ENCODE assay signal across 8 mouse cellular contexts in genomic region chrX:100392304-100392703, GRCm38 (mm10). TPM values are rescaled to one million over a fixed set of nuclear protein-coding genes. Genes with fewer than 3 reads are reported as not detected.
A peak's percentile ranks its signal among the peaks of the same experiment; 100 is the strongest.
DNase-seq lines count a peak whose midpoint lies in the region; ATAC-seq and TF ChIP-seq lines count a peak whose summit lies in the region.
"Had no signal": no experiment of that assay in that cellular context is flagged by ENCODE, and none has a peak within 500 bp of the region (broad histone marks: within the 10 kb centered on the region; RNA-seq: fewer than 3 reads in every experiment).

No protein-coding gene starts in this region.

- H3K4me1 ChIP-seq in ES-E14 (ENCODE audit: control insufficient read depth in 2 of 2, insufficient read depth in 2 of 2, low read length in 2 of 2, poor library complexity in 1 of 2) = no peaks in the 10 kb centered on the region
- H3K4me1 ChIP-seq in forebrain, embryonic 14.5 days (ENCODE audit: control insufficient read depth, insufficient read depth, low read length) = no peaks in the 10 kb centered on the region
- H3K4me1 ChIP-seq in limb, embryonic 10.5 days = no peaks in the 10 kb centered on the region

- H3K9ac ChIP-seq in ES-E14 (ENCODE audit: insufficient read depth, low read depth, low read length, poor library complexity, severe bottlenecking) = no peak overlapping the region
- no peak overlapping the region for H3K9ac ChIP-seq in forebrain, embryonic 14.5 days (ENCODE audit: low read length)

- no peaks in the 10 kb centered on the region for H3K36me3 ChIP-seq in ES-E14 (ENCODE audit: control insufficient read depth, insufficient read depth, low read length, poor library complexity, severe bottlenecking)
- no peaks in the 10 kb centered on the region for H3K36me3 ChIP-seq in forebrain, embryonic 14.5 days (ENCODE audit: control insufficient read depth, insufficient read depth, low read length)
- no peaks in the 10 kb centered on the region for H3K36me3 ChIP-seq in limb, embryonic 10.5 days

- peak; percentile 46; the same call in 1 of the 2 replicates for ATAC-seq in forebrain, embryonic 14.5 days

- WGBS in forebrain, embryonic 14.5 days = 34% methylated on average over 6 of the region's 6 CpGs
- WGBS in limb, embryonic 10.5 days = 32% methylated on average over 6 of the region's 6 CpGs

- no peak overlapping the region for H3K4me3 ChIP-seq in ES-E14 (ENCODE audit: insufficient read depth in 1 of 2, low read depth in 1 of 2, low read length in 2 of 2, poor library complexity in 1 of 2, severe bottlenecking in 1 of 2)
- H3K4me3 ChIP-seq in forebrain, embryonic 14.5 days (ENCODE audit: low read depth, low read length) = no peak overlapping the region
- no peak overlapping the region for H3K4me3 ChIP-seq in limb, embryonic 10.5 days

- H3K27me3 ChIP-seq in forebrain, embryonic 14.5 days (replicated peaks; ENCODE audit: control insufficient read depth, insufficient read depth, low read length) = no peaks in the 10 kb centered on the region
- peaks cover 87% of the 10 kb centered on the region for H3K27me3 ChIP-seq in limb, embryonic 10.5 days (ENCODE audit: low read depth, poor library complexity, severe bottlenecking)

- no peak overlapping the region for H3K27ac ChIP-seq in ES-E14 (ENCODE audit: insufficient read depth, low read depth, low read length, poor library complexity, severe bottlenecking)
- H3K27ac ChIP-seq in forebrain, embryonic 14.5 days (ENCODE audit: low read depth, low read length) = no peak overlapping the region
- no peak overlapping the region for H3K27ac ChIP-seq in limb, embryonic 10.5 days

- H3K4me2 ChIP-seq in forebrain, embryonic 14.5 days (ENCODE audit: low read length) = no peak overlapping the region

- in situ Hi-C loops in ES-E14 (cut with MboI; ENCODE audit: low sequenced_read_pairs in 2 of 2, unreplicated experiment in 2 of 2) = no loop called here

- DNase-seq in layer of hippocampus, adult 18-20 months (ENCODE audit: low spot score in 2 of 2) = peak; percentile 11 to 12
- DNase-seq in layer of hippocampus, adult 9-10 months (ENCODE audit: low spot score) = no peak
- DNase-seq in ES-E14 (ENCODE audit: low read depth, low spot score) = no peak
- DNase-seq in ZHBTc4 (ENCODE audit: low read depth, low spot score) = peak; percentile 43
- DNase-seq in forebrain, embryonic 14.5 days (ENCODE audit: low spot score) = peak; percentile 49
- DNase-seq in limb, embryonic 10.5 days (ENCODE audit: low spot score) = peak; percentile 35
- peak; percentile 17 for DNase-seq in right cerebral cortex, postnatal 25 days

- no peaks in the 10 kb centered on the region for H3K9me3 ChIP-seq in ES-E14 (ENCODE audit: control insufficient read depth, insufficient read depth, low read depth, low read length)
- H3K9me3 ChIP-seq in forebrain, embryonic 14.5 days (replicated peaks; ENCODE audit: control insufficient read depth, low read length) = no peaks in the 10 kb centered on the region
- H3K9me3 ChIP-seq in limb, embryonic 10.5 days (replicated peaks) = no peaks in the 10 kb centered on the region

TF ChIP-seq in ES-E14, 5 proteins besides CTCF, POLR2A, EP300 and RAD21:
- TF ChIP-seq ZC3H11A (IDR thresholded peaks at IDR 0.05; ENCODE audit: borderline replicate concordance, low read depth, low read length) (peak; percentile 31; the same call in 1 of the 2 replicates), CHD2 (IDR thresholded peaks at IDR 0.05; ENCODE audit: low read depth, low read length) (no peak)

RNA-seq across cellular contexts. Expression of gene Otud6a, which starts 36.5 kb away (rescaled TPM):
- total RNA-seq in layer of hippocampus, adult 18-20 months (2021) = not detected
- 3.7 and 4.6 TPM in 2 replicates for total RNA-seq in ES-E14 (2012; rRNA removed)
- polyA plus RNA-seq in forebrain, embryonic 14.5 days (2014; fragmentation: Nextera tagmentation; extraction: Ambion mirVana) = not detected in 2 replicates
- not detected in 2 replicates for polyA plus RNA-seq in limb, embryonic 10.5 days (2016; fragmentation: Nextera tagmentation; extraction: Ambion mirVana)
- polyA plus RNA-seq: frontal cortex, adult 2 months had no signal

RNA-seq across cellular contexts. Expression of gene Awat2, which starts 50.2 kb away (rescaled TPM):
- total RNA-seq in layer of hippocampus, adult 18-20 months (2021) = not detected
- total RNA-seq in ES-E14 (2012; rRNA removed) = 1.2 and 1.6 TPM in 2 replicates
- polyA plus RNA-seq in forebrain, embryonic 14.5 days (2014; fragmentation: Nextera tagmentation; extraction: Ambion mirVana) = 0.26 and 0.32 TPM in 2 replicates
- polyA plus RNA-seq in limb, embryonic 10.5 days (2016; fragmentation: Nextera tagmentation; extraction: Ambion mirVana) = 0.79 and 1.1 TPM in 2 replicates

Comparison
In these comparisons a context has a peak if more than half of its experiments do, and no peak if none do; other contexts are left out.
1. DNase-seq: peak in layer of hippocampus, adult 18-20 months (2 of 2), ZHBTc4 (single experiment), forebrain, embryonic 14.5 days (single experiment), limb, embryonic 10.5 days (single experiment) and right cerebral cortex, postnatal 25 days (single experiment); none in layer of hippocampus, adult 9-10 months (single experiment) and ES-E14 (single experiment).